Mouse (Mus musculus) megakaryocyte progenitor cell, adult 5-6 weeks (primary cell): ENCODE data around the gene Gm6309. TPM values are rescaled to one million over a fixed set of nuclear protein-coding genes. Genes with fewer than 3 reads are reported as not detected.
A peak's percentile ranks its signal among the peaks of the same experiment; 100 is the strongest.
"Not testable (repeated sequence)": the region's sequence is repeated elsewhere in the genome, so short reads cannot be mapped to it uniquely, and the experiment has no call there.

ENCODE experiments used
- ATAC-seq: replicated peaks from 2 replicates; pipeline ENCODE4 v1.8.0; 2016; ENCODE audit warnings: mild to moderate bottlenecking, moderate TSS enrichment, inconsistent platforms; ENCODE audit not compliant: poor library complexity
- total RNA-seq, 2 experiments: library from RNA; stranded (forward) in 1 of 2; stranded (reverse) in 1 of 2; fragments of 157-497, 149-512 nt in 1 of 2; fragments of 200-1000 nt in 1 of 2; gene quantifications; 2 replicates each; pipeline versions ENCODE4 v1.2.3 to v1.2.4; 2015 to 2017

The Gm6309 gene
- total RNA-seq (2015) = not detected in 2 replicates
- not detected in 2 replicates for total RNA-seq (2017)

GRCm38 (mm10) chr5:146170621-146171020 lies at the start of gene Gm6309:
Gene Gm6309 (minus strand): TSS chr5:146170721.
- ATAC-seq = not testable (repeated sequence)

DNA sequence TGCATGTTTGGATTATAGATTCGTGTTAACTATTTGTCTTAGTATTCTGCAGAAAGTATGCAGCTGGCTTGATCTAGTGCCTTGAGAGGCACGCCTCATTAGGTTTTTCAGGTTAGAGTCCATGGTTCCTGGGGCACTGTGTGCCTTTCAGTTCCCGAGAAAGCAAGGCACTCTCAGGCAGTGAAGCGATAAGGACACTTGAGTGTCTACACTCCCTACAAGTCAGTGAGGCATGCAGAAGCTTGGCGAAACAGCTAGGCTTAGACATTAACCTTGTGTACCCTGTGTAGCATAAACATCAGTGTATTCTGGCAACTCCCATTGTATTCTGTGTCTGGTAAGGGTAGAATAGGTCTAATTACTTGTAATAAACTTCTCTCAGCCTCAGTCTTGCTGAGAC lies 35.0 kb upstream of the Gm6309 start:
- ATAC-seq = no peak

- peak; percentile 86 for ATAC-seq
These were observed 33.4 kb upstream of the Gm6309 start for GRCm38 (mm10) chr5:146203921-146204320.

- ATAC-seq = no peak
These were observed 30.1 kb upstream of the Gm6309 start for GRCm38 (mm10) chr5:146200580-146200979.

DNA sequence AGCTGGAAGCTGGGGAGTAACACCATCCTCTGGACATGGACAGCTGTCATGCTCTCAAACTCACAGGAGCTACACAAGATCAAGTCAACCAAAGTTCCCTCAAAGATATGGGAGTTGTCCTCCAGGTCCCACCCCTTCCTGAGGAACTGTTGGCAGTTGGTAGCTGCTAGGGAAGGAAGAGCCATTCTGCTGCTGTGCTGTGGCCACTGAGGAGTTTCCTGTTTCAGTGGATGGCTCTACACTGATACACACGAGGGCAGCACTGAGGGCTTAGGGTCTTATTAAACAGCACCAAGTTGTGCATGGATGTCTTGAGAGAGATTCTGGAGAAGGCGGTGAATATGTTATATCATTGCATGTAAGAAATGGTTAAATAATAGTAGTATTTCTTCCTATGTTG lies 29.0 kb upstream of the Gm6309 start:
- ATAC-seq = peak; percentile 85

DNA sequence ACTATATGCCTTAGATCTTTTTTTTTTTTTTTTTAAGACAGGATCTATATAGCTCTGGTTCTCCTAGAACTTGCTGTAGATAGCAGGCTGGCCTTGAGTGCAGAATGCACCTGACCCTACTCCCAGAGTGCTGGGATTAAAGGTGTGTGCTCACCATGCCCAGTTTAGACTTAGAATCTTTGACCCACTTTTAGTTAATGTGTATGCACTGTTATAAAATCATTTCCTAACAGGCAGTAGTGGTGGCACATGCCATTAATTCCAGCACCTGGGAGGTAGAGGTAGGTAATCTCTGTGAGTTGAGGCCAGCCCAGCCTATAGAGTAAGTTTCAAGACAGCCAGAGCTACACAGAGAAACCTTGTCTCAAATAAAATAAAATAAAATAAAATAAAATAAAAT lies 28.6 kb upstream of the Gm6309 start:
- ATAC-seq = no peak

GRCm38 (mm10) chr5:146193360-146193759 lies 22.8 kb upstream of the Gm6309 start:
- ATAC-seq = no peak

DNA sequence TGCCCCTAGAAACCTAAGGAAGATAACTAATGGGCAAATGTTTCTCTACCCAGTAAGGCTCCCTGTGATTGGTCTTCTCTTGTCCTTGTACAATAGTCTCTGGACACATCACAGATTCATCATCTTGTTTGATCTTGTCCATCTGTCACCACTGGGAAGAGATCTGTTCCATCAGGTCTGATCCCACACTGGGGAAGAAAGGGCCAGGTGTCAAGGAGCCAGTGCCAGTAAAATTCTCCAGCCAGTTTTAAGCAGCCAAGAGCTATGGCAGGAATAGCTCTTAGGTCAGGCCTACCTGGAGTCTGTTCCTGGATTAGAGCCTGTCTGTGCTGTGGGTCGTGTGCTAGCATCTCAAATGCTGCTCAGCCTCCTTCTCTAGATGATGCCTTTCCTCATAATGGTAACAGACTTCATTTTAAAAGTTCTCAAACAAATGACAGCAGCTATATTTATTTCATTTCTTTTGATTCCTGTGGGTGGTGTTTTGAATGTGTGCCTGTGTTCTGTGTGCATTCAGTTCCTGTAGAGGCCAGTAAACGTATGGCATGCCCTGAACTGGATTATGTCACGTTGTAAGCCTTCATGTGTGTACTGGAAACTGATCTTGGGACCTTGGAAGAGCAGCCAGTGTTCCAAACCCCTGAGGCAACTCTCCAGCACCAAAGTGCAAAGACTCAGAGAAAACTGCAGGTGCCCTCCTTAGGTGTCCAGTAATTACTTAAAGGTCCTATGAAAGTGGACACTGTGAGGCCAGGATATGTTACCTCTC lies 20.2 kb upstream of the Gm6309 start:
- no peak for ATAC-seq

DNA sequence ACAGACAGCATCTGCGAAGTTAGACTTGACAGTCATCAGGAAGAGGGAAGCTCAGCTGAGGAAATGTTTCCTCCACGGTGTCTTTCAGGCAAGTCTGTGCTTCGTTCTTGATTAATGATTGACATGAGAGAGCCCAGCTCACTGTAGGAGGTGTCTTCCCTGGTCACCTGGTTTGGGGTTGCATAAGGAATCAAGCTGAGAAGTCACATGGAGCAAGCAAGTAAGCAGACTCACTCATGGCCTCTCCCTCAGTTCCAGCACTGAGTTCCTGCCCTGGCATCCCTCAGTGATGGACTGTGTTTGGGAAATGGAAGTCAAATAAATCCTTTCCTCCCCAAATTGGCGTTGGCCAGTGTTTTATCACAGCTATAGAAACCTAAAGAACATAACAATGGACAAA lies 19.6 kb upstream of the Gm6309 start:
- ATAC-seq = no peak

GRCm38 (mm10) chr5:146188712-146189111 lies 18.2 kb upstream of the Gm6309 start:
- ATAC-seq = no peak

DNA sequence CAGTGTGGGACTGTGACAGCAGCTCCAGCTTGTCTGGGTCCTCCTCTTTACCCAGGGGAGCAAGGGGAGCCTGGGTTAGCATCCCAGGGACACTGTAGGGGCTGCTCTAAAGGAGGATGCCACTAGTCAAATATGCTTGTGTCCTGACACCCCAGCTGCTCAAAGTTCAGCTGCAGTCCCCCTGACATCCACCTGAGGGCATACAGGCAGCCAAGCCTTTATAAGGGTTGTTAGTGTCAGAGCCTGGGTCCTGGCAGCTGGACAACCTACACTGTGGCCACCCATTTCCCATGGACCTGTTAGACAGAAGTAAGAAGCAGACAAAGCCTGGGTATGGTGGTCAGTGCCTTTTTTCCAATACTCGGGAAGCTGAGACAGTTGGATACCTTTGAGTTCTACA lies 17.6 kb upstream of the Gm6309 start:
- peak; percentile 65 for ATAC-seq

DNA sequence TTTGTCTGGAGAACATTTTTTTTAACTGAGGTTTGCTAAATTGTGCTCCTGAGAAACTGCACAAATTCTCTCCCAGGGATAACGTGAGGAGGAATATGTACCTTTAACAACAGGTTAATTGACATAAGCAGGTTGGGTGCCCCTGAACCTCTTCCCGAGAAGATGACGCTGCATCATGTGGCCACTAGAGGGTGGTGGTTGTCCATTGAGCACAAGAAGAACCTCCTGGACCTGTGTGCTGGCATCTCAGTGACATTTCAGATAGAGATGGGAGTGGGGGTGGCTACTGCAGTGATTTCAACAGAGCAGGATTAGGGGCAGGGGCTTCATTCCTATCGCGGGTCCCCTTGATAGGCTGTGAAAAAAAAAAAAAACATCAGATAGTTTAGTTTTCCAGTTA lies 16.9 kb upstream of the Gm6309 start:
- ATAC-seq = peak; percentile 86

DNA sequence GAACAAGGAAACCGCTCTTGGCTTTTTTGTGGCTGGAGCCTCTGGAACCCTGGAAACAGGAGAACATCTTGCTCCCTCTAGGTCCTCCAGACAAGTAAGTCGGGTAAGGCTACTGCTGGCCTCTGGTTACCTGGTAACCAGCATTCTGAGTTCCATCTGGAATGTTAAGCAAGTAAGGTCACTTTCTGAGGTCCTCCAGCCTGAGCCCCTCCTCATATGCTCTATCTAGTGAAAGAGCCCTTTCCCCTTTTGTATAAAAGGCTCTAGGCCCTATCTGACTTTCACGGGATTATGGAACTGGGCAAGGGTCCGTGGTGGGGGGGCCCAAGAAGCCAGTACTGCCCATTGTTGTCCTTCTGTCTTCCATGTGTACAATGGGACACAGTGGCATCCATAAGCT lies 14.7 kb upstream of the Gm6309 start, which contains the start of gene 1700001J03Rik:
Gene 1700001J03Rik, minus strand, starts transcription at position 101 of the 400 bp plus-strand sequence.
- not testable (repeated sequence) for ATAC-seq

GRCm38 (mm10) chr5:146172744-146173143 lies 2.2 kb upstream of the Gm6309 start:
- peak; percentile 64; the same call in 1 of the 2 replicates for ATAC-seq

DNA sequence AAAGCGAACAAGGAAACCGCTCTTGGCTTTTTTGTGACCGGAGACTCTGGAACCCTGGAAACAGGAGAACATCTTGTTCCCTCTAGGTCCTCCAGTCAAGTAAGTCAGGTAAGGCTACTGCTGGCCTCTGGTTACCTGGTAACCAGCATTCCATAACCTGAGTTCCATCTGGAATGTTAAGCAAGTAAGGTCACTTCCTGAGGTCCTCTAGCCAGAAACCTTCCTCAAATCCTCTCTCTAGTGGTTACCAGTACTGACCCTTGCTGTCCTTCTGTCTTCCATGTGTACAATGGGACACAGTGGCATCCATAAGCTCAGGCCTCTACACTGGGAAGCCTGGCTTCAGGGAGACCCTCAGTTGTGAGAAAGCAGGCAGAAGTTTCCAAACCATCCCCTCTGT lies 10.1 kb downstream of the Gm6309 start, which contains the start of gene Gm5565:
Gene Gm5565, minus strand, starts transcription at position 101 of the 400 bp plus-strand sequence.
- ATAC-seq = not testable (repeated sequence)

GRCm38 (mm10) chr5:146158326-146158725 lies 12.2 kb downstream of the Gm6309 start:
- not testable (repeated sequence) for ATAC-seq

- no peak for ATAC-seq
These were observed 20.1 kb downstream of the Gm6309 start for GRCm38 (mm10) chr5:146150454-146150853.

GRCm38 (mm10) chr5:146147903-146148302 lies 22.6 kb downstream of the Gm6309 start:
- peak; percentile 54; the same call in 1 of the 2 replicates for ATAC-seq
